Mouse (Mus musculus) liver, postnatal 0 days (tissue): ENCODE measurements around the gene Mum1.

Source experiments
- CTCF ChIP-seq: sonication (generic); IDR thresholded peaks from 2 replicates; pipeline ENCODE4 v1.5.1; 2016; ENCODE audit warnings: antibody characterized with exemption, low read depth
- EP300 ChIP-seq: IDR thresholded peaks from 2 replicates; pipeline ENCODE4 v1.6.1; 2016; ENCODE audit warnings: antibody characterized with exemption, low read depth, mild to moderate bottlenecking

DNA sequence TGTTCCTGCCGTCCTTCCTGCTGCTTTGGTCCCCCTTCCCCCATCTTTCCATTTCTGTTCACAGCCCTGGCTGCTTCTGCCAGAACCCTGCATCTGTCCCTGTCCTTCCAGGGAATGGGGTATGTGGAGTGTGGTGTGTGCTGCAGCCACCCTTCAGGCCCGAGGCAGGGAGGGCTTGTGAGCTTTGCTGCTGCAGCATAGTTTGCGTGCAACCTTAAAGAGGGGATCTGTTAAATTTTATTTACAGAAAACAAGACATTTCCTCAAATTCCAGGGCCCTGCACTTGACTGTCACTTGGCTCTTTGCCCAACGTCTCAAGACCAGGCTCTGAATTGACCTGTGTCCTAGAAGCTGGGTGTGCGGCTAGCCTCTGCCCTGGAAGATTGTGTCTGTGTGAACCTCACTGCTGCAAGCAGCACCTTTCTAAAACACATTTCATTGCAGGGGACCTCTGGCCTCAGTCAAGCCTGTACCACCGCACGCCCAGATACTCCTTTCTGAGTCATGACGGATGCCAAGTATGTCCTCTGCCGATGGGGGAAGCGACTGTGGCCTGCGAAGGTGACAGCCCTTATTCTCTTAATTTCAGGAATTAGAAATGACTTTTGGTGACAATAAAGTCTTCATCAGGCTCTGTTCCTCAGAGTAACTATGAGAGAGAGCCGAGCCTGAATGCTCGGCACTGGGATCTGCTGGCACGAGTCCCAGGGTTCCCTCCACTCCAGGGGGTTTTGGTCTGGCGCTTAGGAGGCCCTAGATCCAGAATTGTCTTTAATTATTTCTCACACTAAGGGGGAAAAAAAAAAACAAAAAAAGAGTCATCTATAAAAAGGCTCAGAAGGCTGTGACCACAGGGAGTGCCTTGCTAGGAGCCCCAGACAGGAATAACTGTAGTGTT is 1.9 kb downstream of the Mum1 start:
- TF ChIP-seq CTCF (no peak), EP300 (no peak)
